Mouse (Mus musculus): ENCODE results near the gene Inpp1. TPM values are rescaled to one million over a fixed set of nuclear protein-coding genes. Genes with fewer than 3 reads are reported as not detected.

Inpp1 gene
- polyA plus RNA-seq, 1 experiment from 2014 or later, result 16.1 TPM

Other genes with a start within 250 kb of the Inpp1 start
- gene Nemp2, start 187.0 kb downstream of the Inpp1 start, polyA plus RNA-seq (2015; fragmentation: Nextera tagmentation; extraction: Ambion mirVana), result 9.6 and 9.8 TPM in 2 replicates
- gene Mfsd6, start 90.2 kb downstream of the Inpp1 start, polyA plus RNA-seq (2015; fragmentation: Nextera tagmentation; extraction: Ambion mirVana), result 2.5 and 2.8 TPM in 2 replicates
- gene Hibch, start 27.2 kb upstream of the Inpp1 start, polyA plus RNA-seq (2015; fragmentation: Nextera tagmentation; extraction: Ambion mirVana), result 18.1 and 19.5 TPM in 2 replicates
- 3.0 and 3.4 TPM in 2 replicates for gene 1700019D03Rik, start 202.5 kb upstream of the Inpp1 start, polyA plus RNA-seq (2015; fragmentation: Nextera tagmentation; extraction: Ambion mirVana)
- 0.14 TPM in 1 of 2 replicates, not detected in the other for gene Mstn, start 244.0 kb upstream of the Inpp1 start, polyA plus RNA-seq (2015; fragmentation: Nextera tagmentation; extraction: Ambion mirVana)